Mouse (Mus musculus): ENCODE measurements around the gene Plppr1.

DNA sequence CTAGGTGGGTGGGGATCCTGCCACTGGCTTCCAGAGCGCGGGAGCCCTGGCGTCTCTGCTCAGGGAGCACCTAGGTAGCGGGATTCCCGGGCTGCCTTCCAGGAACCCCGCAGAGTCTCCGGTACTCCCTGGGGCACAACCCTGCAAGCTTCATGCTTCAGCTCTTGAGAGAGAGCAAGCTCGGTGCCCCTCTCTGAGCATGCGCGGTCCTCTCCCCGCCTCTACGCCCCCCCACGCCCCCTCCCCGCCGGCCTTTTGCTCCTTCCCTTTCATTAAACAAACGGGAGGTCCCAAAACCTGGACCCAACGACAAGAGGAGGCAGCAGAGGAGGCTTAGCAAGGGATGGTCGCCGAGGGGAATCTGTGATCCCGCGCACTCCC lies at the start of gene Plppr1:
- TF ChIP-seq EP300 (optimal IDR thresholded peaks at IDR 0.05) (no peak), CTCF (IDR thresholded peaks at IDR 0.05; ENCODE audit: low read depth) (no peak)

Measured in stomach, postnatal 0 days (tissue).